Mouse (Mus musculus): Measurements from ENCODE around the gene Rasal1.

GRCm38 (mm10) chr5:120660816-120661215, 12.2 kb downstream of the Rasal1 start:
- no peak for TF ChIP-seq EP300 (optimal IDR thresholded peaks at IDR 0.05)
- no peak for TF ChIP-seq CTCF (IDR thresholded peaks at IDR 0.05; ENCODE audit: low read depth)

Data from stomach, postnatal 0 days (tissue).